Mouse (Mus musculus) frontal cortex, adult 2 months (tissue): ENCODE measurements around the gene Hat1. TPM values are rescaled to one million over a fixed set of nuclear protein-coding genes. Genes with fewer than 3 reads are reported as not detected.
A peak's percentile ranks its signal among the peaks of the same experiment; 100 is the strongest.

Source experiments
- DNase-seq, 2 experiments: peaks; one replicate each; pipeline ENCODE4 v3.0.0; 2022; ENCODE audit warnings: low spot score in 1 of 2; ENCODE audit errors: extremely low spot score in 1 of 2
- polyA plus RNA-seq: library from polyadenylated mRNA; depleted of rRNA; stranded (reverse); fragments of >200 nt; gene quantifications from 2 replicates; pipeline ENCODE4 v1.2.3, GENCODE M21; 2012

Hat1 gene
- polyA plus RNA-seq, 1 experiment: 22.6 TPM

DNA sequence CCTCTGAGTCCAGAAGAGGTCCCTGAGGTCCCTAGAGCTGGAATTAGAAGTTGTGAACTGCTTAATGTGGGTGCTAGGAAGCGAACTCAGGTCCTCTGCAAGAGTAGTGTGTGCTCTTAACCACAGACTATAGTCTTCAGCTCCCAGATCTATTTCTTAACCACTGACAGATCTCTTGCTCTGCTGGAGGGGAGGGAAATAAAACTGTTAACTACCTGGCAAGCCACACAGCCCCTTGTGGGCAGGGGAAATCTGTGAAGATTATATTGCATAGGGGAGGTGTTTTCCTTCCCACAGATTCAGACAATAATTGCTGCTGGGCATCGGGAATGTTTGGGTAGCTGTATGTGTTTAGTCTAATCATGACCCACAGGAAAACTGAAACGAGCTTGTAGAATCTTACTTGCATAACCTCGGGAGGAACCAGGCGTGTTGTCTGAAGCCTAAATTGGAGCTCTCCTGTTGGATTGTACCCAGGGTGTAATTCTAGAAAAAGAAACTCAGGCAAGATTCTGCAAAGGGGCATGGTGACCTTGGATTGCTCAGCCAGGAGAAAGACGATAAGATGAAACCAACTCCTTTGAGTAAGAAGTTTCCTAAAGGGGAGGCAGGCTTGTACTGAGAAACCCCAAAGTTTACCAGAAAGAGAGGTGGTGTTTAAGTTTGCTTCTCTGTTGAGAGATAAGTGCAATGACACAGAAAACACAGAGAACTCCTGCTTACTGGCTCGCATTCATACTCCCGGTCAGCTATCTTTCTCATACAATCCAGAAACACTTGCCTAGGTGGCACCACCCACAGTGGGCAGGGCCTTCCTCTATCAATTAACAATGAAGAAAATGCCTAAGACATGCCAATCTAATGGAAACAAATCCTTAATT is 14.2 kb upstream of the Hat1 start:
- no peak for DNase-seq

DNA sequence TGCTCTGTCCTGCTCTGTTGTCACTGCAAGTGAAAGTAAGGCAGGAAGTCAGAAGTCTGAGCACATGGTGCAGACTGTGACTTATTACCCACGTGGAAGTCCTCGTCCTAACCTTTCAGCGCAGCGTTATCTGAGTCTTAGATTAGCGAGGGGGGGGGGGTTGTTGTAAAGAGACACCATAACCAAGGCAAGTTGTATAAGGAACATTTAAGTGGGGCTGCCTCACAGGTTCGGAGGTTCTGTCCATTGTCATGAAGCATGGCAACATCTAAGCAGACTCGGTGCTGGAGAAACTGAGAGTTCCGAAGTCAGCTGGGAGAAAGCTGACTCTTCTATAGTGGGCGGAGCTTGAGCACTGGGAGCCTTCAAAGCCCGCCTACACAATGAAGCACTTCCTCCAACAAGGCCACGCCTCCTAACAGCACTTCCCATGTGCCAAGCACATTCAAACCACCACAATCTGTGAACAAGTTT is 12.3 kb upstream of the Hat1 start:
- DNase-seq: no peak

DNA sequence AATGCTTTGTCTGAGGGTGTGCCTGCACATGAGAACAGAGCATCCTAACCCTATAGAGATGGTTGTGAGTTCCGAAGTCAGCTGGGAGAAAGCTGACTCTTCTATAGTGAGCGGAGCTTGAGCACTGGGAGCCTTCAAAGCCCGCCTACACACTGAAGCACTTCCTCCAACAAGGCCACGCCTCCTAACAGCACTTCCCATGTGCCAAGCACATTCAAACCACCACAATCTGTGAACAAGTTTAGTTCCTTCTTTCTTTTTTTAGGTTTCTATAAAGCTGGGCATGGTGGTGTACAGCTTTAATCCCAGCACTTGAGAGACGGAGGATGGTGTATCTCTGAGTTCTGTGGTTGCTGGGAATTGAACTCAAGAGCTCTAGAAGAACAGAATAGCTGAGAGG is 11.3 kb upstream of the Hat1 start:
- no peak for DNase-seq

DNA sequence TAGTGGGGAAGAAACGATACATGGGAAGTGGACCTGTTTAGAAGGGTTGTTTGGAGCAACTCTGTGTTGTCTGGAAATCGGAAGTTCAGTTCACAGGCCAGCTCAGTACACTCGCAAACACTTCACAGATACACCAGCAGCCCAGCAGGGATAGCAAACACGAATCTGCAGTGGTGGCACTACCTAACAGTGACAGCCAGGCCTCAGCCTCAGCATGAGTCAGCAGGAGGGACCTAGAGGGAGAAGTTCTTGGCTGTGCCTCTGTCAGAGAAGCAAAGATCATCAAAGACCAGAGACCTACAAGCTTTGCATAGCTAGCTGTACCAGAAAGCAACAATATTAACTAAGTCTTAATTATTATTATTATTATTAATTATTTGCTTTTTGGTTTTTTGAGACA is 6.8 kb upstream of the Hat1 start:
- no peak for DNase-seq

DNA sequence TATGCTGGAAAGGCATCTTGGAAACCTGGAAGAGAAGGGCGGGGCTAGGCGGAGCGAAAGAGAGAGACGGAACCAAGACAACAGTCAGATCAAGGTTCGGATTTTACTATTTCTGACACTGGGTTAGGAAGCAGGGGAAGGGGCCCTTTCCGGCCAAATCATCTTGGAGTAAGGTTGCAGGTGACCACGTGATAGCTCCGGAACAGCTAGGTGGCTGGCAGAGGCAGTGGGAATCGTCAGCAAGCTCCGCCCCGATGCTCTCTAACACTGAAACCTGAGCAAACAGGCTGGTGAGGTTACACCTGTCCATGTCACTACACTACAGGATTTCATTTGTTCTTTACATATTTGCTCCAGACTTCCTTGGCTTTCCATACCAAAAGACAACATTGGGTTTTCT is 4.9 kb upstream of the Hat1 start:
- DNase-seq: no peak

DNA sequence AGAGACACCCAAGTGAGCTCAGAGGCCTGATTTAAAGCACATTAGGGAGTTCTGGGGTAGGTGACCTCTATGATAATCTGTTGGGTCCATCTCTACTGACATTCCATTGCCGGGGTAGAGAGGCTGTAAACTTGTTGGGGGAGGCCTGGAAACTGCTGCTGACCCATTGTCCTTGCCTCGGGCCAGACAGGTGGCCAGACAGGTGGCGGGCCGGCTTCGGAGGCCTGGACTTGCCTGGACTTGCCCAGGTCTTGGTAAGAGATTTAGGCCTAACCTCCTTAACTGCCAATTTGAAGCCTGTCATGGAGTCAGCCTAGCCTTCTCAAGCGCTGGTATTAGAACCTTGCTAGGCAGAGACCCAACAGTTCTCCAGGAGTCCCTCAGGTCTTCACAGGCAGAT is 992 bp upstream of the Hat1 start:
- DNase-seq: no peak

DNA sequence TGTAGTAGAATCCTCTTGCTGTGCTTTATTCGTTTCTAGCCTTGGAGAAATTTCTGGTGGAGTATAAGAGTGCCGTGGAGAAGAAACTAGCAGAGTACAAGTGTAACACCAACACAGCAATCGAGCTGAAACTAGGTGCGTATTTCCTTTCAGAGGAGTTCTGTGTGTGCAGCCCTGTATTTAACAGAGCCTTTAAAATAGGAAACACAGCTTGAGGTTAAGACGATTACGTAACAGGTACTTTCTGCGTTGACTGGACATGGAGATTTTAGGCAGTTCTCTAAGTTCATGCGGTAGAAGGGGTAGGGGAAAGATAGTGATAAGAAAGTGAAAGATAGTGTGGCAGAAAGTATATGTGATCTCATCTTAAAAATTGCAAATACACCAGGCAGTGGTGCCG is 1.1 kb downstream of the Hat1 start:
- DNase-seq: no peak

DNA sequence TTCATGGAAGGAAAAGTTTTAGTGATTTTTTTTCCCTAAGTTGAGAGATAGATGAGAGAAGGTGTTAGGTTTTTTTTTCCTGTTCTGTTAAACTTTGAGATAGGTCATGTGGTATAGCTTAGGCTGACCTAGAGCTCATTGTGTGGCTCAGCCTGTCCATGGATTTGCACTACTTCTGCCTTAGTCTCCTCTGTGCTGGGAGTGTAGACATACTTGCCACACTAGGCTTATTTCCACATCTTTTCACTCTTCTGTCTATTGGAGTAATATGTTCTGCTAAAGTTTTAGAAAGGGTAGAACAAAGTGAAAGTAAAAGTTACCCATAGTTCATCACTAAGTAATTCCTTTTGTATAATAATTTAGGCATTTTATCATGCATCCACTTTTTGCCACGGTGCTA is 16.9 kb downstream of the Hat1 start:
- DNase-seq: no peak

DNA sequence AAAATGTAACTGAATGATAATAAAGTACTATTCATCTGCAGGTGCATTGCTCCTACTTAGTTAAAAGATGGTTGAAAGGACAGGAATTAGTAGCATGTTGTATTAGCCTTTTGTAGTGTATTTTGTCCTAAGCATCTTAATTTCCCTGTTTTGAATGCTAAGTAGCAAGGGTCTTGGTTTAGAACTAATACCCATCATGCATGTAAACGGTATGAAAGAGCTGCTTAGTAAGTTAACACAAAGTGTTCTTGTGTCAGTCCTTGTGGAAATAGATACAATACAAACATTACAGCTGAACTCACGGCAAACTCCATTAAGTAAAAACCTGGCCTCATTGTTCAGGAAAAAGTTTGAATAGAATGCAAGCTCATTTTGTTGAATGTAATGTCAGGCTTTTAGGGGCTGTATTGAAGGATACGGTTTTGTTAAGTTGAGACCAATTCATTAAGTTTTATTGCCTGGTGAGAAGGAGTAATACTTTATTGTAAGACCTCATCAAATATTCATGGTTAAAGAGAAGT is 30.1 kb downstream of the Hat1 start:
- no peak for DNase-seq

DNA sequence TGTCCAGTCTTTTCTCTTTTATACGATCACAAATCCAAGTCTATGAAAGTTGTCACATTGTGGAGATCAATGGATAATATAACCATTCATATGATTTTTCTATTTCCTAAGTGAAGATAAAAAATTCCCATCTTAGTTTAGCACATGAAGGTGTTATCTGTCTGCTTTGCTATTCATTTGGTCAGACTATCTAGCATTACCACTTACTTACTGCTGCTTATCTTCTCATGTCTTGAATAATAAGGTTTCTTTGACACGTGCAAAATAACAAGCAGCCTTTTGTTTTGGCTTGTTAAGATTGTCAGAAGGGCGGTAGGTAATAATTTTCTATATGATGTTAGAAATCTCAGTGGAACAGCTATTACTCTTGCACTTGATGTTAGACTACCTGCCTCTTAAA is 30.6 kb downstream of the Hat1 start:
- DNase-seq: no peak

DNA sequence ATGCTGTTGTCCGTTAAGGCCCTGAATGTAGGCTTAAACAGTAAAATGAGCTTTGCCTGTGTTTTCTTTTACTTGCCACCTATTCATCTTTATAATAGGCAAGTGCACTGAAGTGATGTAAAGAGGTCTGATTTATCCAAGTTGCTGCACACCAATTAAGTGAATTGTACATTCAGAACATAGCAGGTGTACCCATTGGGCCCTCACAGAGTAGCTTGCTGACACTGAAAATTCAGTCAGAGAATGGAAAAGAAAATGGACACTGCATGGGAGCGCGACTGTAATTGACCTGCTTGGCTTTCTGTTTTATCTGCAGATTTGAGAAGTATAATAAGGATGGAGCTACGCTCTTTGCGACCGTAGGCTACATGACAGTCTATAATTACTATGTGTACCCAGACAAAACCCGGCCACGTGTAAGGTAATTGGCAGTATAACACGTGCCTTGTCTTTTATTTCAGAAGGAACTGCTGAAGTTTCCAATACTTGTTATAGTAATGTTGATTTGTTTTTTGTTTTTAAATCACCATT is 32.2 kb downstream of the Hat1 start:
- no peak for DNase-seq

DNA sequence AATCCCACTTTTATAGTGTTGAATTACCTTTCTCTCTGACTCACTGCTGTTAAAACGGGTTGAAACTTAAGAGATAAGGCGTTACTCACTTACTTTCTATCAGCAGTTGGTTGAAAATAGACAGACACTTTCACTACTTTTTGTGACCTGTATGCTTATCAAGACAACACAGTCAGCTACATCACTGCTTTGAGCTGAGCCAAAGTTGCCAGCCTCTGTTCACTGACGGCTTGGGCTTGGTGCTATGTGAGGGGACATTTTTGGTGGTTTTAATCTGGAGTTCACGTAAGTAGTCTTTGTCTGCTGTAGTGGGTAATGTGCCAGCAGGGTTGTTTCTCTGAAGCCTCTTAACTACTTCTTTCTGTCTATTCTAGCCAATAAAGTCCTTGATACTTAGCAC is 35.8 kb downstream of the Hat1 start:
- no peak for DNase-seq

DNA sequence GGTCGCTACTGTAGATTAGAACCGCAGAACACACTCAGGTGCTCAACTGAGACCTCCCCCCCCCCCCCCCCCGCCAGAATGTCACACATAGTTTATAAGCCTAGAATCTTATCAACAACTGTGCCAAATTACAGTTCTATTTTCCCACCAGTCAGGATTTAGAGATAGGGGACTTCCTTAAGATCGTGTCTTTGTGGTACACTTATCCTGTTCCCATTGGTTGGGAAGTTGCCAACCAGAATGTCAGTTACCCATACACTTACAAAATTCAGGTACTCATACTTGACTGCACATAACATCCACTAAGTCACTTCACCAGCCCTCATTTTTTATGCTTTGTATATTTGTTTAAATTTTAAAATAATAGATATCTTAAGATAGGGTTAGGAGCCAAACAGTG is 46.7 kb downstream of the Hat1 start:
- no peak for DNase-seq

DNA sequence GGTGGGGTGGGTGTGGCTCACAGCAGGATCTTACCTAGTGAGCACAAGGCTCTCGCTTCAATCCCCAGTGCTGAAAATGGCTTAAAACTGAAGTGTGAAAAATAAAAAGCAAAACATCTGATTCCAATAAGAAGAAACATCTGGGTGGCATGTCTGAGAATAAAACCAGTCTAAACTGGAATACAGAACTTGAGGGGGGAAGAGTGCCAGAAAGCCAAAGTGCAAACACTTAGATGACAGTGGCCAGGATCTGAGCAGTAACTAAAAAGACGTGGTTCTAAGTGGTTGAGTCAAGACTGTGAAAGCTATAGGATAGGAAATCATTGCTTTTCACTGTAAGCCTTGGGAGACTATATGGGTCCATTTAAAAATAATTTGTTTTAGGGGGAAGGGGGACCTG is 54.6 kb downstream of the Hat1 start:
- no peak for DNase-seq

DNA sequence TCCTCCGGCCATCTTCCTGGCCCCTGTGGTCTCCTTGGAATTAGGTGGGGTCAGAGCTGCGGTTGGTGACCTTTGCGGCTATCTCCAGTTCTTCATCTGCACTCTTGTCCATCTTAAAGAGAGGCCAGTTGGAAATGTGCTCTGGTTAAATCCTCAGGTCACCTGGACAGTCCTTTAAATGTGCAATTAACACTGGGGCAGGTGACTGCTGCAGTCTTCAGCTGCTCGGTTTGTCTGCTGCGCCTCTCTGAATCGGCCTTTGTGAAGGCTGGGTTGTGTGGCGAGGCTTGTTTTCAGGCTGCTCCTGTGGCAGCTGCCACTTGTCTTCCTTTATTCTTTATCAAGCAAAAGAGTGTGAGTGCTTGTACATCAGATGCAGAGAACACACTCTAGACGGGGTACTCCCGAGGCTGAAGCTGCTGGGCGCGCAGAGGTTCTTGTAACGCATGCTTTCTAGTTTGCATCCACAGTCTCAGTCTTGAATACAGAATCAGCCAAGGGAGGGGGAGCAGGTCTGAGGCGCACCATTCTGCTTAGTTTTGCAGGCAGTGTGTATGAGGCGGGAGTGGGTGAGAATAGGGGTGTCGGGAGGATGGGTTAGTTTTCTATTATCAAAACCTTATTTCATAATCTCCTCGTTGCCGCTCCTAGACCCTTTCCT is 56.9 kb downstream of the Hat1 start:
- DNase-seq: no peak

DNA sequence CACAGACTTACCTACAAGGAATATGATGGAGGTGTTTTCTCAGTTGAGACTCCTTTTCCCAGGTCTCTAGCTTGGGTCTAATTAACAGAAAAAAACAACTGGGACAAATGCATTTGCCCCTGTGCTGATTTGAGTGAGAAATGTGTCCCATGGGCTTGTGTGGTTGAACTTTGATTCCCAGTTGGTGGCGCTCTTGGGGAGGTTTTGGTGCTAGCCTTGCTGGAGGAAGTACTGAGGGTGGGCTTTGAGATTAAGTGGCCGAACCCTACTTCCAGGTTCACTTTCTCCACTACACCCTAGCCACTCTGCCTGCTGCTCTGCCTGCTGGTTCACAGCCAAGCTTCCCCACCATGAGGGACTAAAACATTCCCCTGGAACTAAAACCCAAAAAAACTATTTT is 60.8 kb downstream of the Hat1 start:
- no peak for DNase-seq

DNA sequence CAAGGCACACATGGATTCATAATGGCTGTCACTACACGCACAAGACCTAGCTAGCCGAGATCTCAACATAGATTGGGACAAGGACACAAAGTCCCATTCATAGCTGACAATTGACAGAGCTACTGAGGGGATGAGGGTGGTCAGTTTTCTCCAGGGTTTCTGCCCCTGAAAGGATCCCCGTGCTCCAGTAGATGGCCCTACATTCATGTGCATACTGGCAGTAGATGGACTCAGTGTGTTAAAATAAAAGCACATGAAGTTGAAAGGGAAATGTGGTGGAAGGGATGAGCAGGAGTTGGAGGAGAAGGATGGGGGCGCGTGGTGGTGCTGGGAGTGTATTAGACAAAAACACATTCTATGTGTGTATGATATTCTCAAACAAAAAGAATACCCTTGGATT is 63.0 kb downstream of the Hat1 start:
- no peak for DNase-seq

DNA sequence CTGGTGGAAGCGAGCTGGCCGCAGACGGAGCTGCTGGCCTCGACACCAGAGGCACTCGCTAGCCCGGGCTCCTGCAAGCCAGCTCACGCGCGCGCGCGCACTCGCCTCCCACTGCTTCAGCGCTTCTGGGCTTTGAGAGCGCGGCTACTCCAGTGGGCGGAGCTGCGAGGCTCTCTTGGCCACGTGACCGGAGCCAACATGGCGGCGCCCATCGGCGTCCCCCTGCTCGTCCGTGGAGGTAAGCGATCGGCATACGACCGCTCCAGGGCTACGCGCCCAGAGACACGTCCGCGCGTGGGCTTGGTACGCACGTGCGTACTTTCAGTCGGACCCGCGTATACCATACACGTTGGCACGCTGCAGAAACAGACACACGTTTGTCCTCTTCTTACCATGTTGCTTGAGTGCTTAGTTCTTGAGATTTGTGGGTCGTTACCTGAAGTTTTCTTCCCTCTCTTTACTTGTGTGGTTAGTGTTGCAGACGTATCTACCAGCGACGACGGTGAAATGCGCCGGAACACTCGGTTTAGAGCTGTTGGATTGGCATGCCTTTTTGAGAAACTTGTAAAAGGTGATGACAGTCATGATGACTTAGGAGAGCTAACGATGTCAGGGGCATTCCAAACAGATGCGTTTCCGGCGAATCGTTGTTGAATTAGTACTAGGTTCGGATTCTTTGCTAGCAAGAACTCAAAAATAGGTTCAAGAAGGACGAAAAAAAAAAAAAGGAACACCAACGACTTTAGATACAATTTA is 64.6 kb downstream of the Hat1 start, which contains the start of gene Metap1d:
Gene Metap1d (plus strand): TSS at position 116 of the 756 bp plus-strand sequence.
- DNase-seq: peak; percentile 91 to 97

DNA sequence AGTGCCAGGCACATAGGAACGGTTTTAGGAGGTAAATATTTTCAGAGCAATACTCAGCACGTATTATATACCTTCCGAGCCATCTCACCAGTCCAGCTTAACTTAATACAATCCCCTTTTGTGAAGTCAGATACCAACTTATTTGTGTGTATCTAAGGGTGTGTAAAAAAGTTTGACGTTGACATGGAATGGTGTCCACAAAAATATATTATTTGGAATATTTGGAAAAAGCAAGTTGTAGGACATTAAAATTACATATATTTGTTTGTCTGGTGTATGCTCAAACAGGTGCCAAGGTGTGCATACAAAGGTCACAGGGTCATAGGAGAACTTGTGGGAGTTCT is 65.1 kb downstream of the Hat1 start:
- DNase-seq: no peak

DNA sequence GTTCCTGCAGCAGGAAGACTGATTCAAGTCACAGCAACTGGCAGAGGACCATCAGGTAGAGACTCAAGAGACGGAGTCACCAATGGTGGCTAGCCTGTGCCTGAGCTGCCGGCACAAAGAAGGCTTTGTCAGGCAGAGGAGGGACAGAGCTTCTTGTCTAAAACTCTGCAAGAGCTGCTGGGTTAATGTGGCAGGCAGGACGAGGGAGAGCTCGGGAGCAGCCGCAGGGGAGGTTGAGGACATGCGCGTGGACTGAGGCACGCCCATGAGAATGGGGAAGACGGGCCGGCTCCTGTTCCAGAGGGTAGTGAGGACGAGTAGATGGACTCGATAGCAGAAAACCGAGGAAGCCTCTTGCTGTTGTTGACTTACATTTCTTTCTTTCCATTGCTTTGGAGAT is 69.9 kb downstream of the Hat1 start:
- DNase-seq: no peak

DNA sequence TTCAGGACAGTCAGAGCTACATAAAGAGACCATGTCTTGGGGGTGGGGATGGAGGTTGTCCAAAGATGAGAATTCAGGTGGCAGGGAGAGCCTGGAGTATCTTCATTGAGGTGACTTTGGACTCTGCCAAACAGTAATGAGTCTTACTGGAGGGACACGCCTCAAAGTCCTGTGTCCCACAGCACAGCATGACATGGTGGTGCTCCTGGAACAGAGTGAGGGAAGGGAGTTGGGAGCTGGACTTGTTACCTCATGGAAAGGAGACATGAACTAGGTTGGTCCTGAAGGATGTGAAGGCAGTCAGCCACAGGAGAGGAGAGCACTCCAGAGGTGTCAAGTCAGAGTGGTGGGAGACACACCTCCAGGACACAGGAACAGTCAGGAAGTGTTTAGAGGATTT is 70.9 kb downstream of the Hat1 start:
- DNase-seq: no peak
